Mouse (Mus musculus): ENCODE measurements at regions not wholly inside any gene's neighbourhood (a gene's known extent, or its start where the extent isn't known, plus 50 kb on each side); places are given as distances from the start of the nearest gene placed in this dataset. TPM values are rescaled to one million over a fixed set of nuclear protein-coding genes. Genes with fewer than 3 reads are reported as not detected.
A peak's percentile ranks its signal among the peaks of the same experiment; 100 is the strongest.

- peak in 1 of 2 experiments; percentile 37 for DNase-seq
Measured at GRCm38 (mm10) chr7:117729067-117729466, 348.3 kb downstream of the Xylt1 start.

Small RNAs in the stretch of these regions (microRNA-seq; reads per million reads assigned to microRNA genes)
- gene Gm24063 = not detected
